Comparison of ENCODE assay signal across 36 mouse cellular contexts in genomic region chr7:16680194-16680593, GRCm38 (mm10). TPM values are rescaled to one million over a fixed set of nuclear protein-coding genes. Genes with fewer than 3 reads are reported as not detected.
"Had no signal": no experiment of that assay in that cellular context is flagged by ENCODE, and none has a peak within 500 bp of the region (broad histone marks: within the 10 kb centered on the region; RNA-seq: fewer than 3 reads in every experiment).

No protein-coding gene starts in this region.

RNA-seq across cellular contexts. Expression of gene Ceacam15, which starts 4.7 kb away (rescaled TPM):
- total RNA-seq: gastrocnemius, adult 2 months; gastrocnemius, postnatal 10 days; gastrocnemius, postnatal 25 days; gastrocnemius, postnatal 4 days; granulocyte monocyte progenitor cell, adult 5-6 weeks; heart, adult 18-20 months; heart, adult 8-10 months; heart, postnatal 25 days; layer of hippocampus, adult 18-20 months; layer of hippocampus, adult 8-10 months; layer of hippocampus, postnatal 14 days; layer of hippocampus, postnatal 36 days; left cerebral cortex, adult 18-20 months; left cerebral cortex, adult 8-10 months; left cerebral cortex, postnatal 10 days; left cerebral cortex, postnatal 25 days; left cerebral cortex, postnatal 4 days; liver, adult 2 months had no signal
- polyA plus RNA-seq: hindbrain, embryonic 10.5 days; hindbrain, embryonic 12.5 days; hindbrain, embryonic 14.5 days; hindbrain, embryonic 16.5 days; intestine, embryonic 14.5 days; intestine, embryonic 16.5 days; kidney, adult 2 months; kidney, embryonic 15.5 days; kidney, postnatal 0 days; large intestine, adult 2 months; limb, embryonic 11.5 days; limb, embryonic 13.5 days; limb, embryonic 15.5 days; liver, adult 2 months had no signal

RNA-seq across cellular contexts. Expression of gene Ceacam9, which starts 41.5 kb away (rescaled TPM):
- total RNA-seq: gastrocnemius, adult 2 months; gastrocnemius, postnatal 10 days; gastrocnemius, postnatal 25 days; gastrocnemius, postnatal 4 days; granulocyte monocyte progenitor cell, adult 5-6 weeks; heart, adult 18-20 months; heart, adult 8-10 months; heart, postnatal 10 days; heart, postnatal 25 days; heart, postnatal 4 days; layer of hippocampus, adult 18-20 months; layer of hippocampus, adult 8-10 months; layer of hippocampus, postnatal 14 days; layer of hippocampus, postnatal 36 days; left cerebral cortex, postnatal 10 days; left cerebral cortex, postnatal 4 days; liver, adult 2 months had no signal
- polyA plus RNA-seq: heart, embryonic 10.5 days; heart, embryonic 12.5 days; heart, embryonic 14.5 days; hindbrain, embryonic 10.5 days; hindbrain, embryonic 12.5 days; hindbrain, embryonic 14.5 days; intestine, embryonic 14.5 days; intestine, embryonic 16.5 days; kidney, adult 2 months; kidney, embryonic 15.5 days; kidney, postnatal 0 days; large intestine, adult 2 months; limb, embryonic 11.5 days; limb, embryonic 13.5 days; limb, embryonic 15.5 days; liver, adult 2 months had no signal
